Mouse (Mus musculus): ENCODE measurements around the gene Pkn1. TPM values are rescaled to one million over a fixed set of nuclear protein-coding genes. Genes with fewer than 3 reads are reported as not detected.

The Pkn1 gene
- polyA plus RNA-seq, 1 experiment from 2014 or later = 28.8 TPM

GRCm38 (mm10) chr8:83729009-83729807, 30.2 kb upstream of the Pkn1 start:
- ATAC-seq (ENCODE audit: insufficient number of reproducible peaks, low FRiP score, low TSS enrichment, low read depth) (peak; percentile 36; the same call in 1 of the 2 replicates), DNase-seq (ENCODE audit: low spot score) (peak; percentile 76)
- 0 out of 2 replicates have a peak overlapping the region, but pooled peaks have one; percentile 39 for H3K27ac ChIP-seq (replicated peaks; ENCODE audit: low read depth, low read length)

GRCm38 (mm10) chr8:83725521-83726102, 26.6 kb upstream of the Pkn1 start:
- no peaks in the 10 kb centered on the region for H3K9me3 ChIP-seq (ENCODE audit: control insufficient read depth, low read length)
- H3K4me2 ChIP-seq (ENCODE audit: low read depth, severe bottlenecking) = no peak overlapping the region
- no peak overlapping the region for H3K27ac ChIP-seq (replicated peaks; ENCODE audit: low read depth, low read length)
- H3K27me3 ChIP-seq (ENCODE audit: control insufficient read depth, insufficient read depth, low read length) = no peaks in the 10 kb centered on the region
- no peaks in the 10 kb centered on the region for H3K4me1 ChIP-seq (ENCODE audit: control insufficient read depth, insufficient read depth, low read length)
- H3K4me3 ChIP-seq (ENCODE audit: low read depth, low read length) = no peak overlapping the region
- H3K9ac ChIP-seq (ENCODE audit: low read length) = no peak overlapping the region
- H3K36me3 ChIP-seq (ENCODE audit: control insufficient read depth, insufficient read depth, low read length) = peaks cover 37% of the 10 kb centered on the region
- DNase-seq (ENCODE audit: low spot score) (no peak), ATAC-seq (ENCODE audit: insufficient number of reproducible peaks, low FRiP score, low TSS enrichment, low read depth) (no peak)
- WGBS = 93% methylated on average over 8 of the region's 8 CpGs

More at GRCm38 (mm10) chr8:83729009-83729807, 30.2 kb upstream of the Pkn1 start:
- Histone ChIP-seq H3K27me3 (ENCODE audit: control insufficient read depth, insufficient read depth, low read length) (no peaks in the 10 kb centered on the region), H3K9me3 (ENCODE audit: control insufficient read depth, low read length) (no peaks in the 10 kb centered on the region), H3K36me3 (ENCODE audit: control insufficient read depth, insufficient read depth, low read length) (peaks cover 10% of the 10 kb centered on the region), H3K4me2 (ENCODE audit: low read depth, severe bottlenecking) (no peak overlapping the region), H3K4me1 (ENCODE audit: control insufficient read depth, insufficient read depth, low read length) (no peaks in the 10 kb centered on the region), H3K4me3 (ENCODE audit: low read depth, low read length) (no peak overlapping the region), H3K9ac (ENCODE audit: low read length) (no peak overlapping the region)
- WGBS = 68% methylated on average over 11 of the region's 11 CpGs

DNA sequence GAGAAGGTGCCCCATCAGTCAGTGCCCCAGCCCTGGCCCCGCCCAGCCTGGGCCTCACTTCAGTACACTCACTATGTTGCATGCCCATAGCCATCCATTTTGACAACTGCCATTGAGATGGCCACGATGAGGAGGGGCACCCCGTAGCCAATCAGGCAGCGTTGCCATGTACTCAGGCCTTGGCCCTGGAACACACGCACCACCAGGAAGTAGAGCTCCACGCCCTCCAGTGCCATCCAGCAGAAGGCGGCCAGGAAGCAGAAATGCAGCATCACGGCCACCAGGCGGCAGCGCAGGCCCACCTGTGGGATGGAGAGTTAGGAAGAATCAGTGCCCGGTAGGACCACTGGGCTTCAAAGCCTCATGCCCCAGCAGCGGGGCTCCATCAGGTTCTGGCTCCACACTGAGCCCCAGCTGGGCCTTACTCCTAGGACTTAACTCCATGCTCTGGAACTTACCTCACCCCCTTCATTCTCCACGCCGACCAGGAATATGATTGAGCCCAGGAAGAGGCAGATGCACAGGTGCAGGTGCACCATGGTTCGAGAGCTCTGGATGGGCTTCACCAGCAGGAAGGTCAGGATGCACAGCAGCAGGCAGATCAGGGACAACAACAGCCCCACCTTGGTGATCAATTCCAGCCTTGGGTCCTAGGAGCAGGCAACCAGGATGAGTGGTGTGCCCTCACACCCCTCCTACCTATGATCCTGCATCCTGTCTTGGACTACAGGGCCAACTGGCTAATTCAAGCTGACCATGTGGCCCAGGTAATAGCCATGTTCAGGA, 25.9 kb upstream of the Pkn1 start:
- peaks cover 44% of the 10 kb centered on the region for H3K36me3 ChIP-seq (ENCODE audit: control insufficient read depth, insufficient read depth, low read length)
- ATAC-seq (ENCODE audit: insufficient number of reproducible peaks, low FRiP score, low TSS enrichment, low read depth) (0 out of 2 replicates have a peak, but pooled peaks have one; percentile 29), DNase-seq (ENCODE audit: low spot score) (peak; percentile 84)
- no peaks in the 10 kb centered on the region for H3K4me1 ChIP-seq (ENCODE audit: control insufficient read depth, insufficient read depth, low read length)
- H3K27ac ChIP-seq (replicated peaks; ENCODE audit: low read depth, low read length) = no peak overlapping the region
- H3K9ac ChIP-seq (ENCODE audit: low read length) = no peak overlapping the region
- no peaks in the 10 kb centered on the region for H3K27me3 ChIP-seq (ENCODE audit: control insufficient read depth, insufficient read depth, low read length)
- H3K4me3 ChIP-seq (ENCODE audit: low read depth, low read length) = no peak overlapping the region
- WGBS = 53% methylated on average over 15 of the region's 15 CpGs
- no peak overlapping the region for H3K4me2 ChIP-seq (ENCODE audit: low read depth, severe bottlenecking)
- no peaks in the 10 kb centered on the region for H3K9me3 ChIP-seq (ENCODE audit: control insufficient read depth, low read length)

GRCm38 (mm10) chr8:83723447-83724083, 24.6 kb upstream of the Pkn1 start:
- no peaks in the 10 kb centered on the region for H3K27me3 ChIP-seq (ENCODE audit: control insufficient read depth, insufficient read depth, low read length)
- no peak overlapping the region for H3K4me2 ChIP-seq (ENCODE audit: low read depth, severe bottlenecking)
- H3K27ac ChIP-seq (replicated peaks; ENCODE audit: low read depth, low read length) = no peak overlapping the region
- no peak overlapping the region for H3K4me3 ChIP-seq (ENCODE audit: low read depth, low read length)
- no peak overlapping the region for H3K9ac ChIP-seq (ENCODE audit: low read length)
- peaks cover 45% of the 10 kb centered on the region for H3K36me3 ChIP-seq (ENCODE audit: control insufficient read depth, insufficient read depth, low read length)
- no peaks in the 10 kb centered on the region for H3K4me1 ChIP-seq (ENCODE audit: control insufficient read depth, insufficient read depth, low read length)
- DNase-seq (ENCODE audit: low spot score) = no peak
- H3K9me3 ChIP-seq (ENCODE audit: control insufficient read depth, low read length) = no peaks in the 10 kb centered on the region
- 84% methylated on average over 11 of the region's 11 CpGs for WGBS
- ATAC-seq (ENCODE audit: insufficient number of reproducible peaks, low FRiP score, low TSS enrichment, low read depth) = no peak

DNA sequence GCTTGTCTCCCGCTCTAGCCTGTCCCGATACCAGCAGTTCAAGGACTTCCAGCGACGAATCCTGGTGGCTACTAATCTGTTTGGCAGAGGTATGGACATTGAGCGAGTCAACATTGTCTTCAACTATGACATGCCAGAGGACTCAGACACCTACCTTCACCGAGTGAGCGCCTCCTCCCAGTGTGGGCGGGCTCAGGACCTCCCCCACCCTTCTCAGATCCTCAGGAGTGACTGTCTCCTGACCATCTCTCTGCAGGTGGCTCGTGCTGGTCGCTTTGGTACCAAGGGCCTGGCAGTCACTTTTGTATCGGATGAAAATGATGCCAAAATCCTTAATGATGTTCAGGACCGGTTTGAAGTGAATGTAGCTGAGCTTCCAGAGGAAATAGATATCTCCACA, 23.7 kb upstream of the Pkn1 start:
- Histone ChIP-seq H3K4me2 (ENCODE audit: low read depth, severe bottlenecking) (no peak overlapping the region), H3K27ac (replicated peaks; ENCODE audit: low read depth, low read length) (no peak overlapping the region), H3K9me3 (ENCODE audit: control insufficient read depth, low read length) (no peaks in the 10 kb centered on the region), H3K9ac (ENCODE audit: low read length) (no peak overlapping the region), H3K4me3 (ENCODE audit: low read depth, low read length) (no peak overlapping the region), H3K36me3 (ENCODE audit: control insufficient read depth, insufficient read depth, low read length) (peaks cover 45% of the 10 kb centered on the region), H3K4me1 (ENCODE audit: control insufficient read depth, insufficient read depth, low read length) (no peaks in the 10 kb centered on the region), H3K27me3 (ENCODE audit: control insufficient read depth, insufficient read depth, low read length) (no peaks in the 10 kb centered on the region)
- ATAC-seq (ENCODE audit: insufficient number of reproducible peaks, low FRiP score, low TSS enrichment, low read depth) (no peak), DNase-seq (ENCODE audit: low spot score) (no peak)
- 91% methylated on average over 12 of the region's 12 CpGs for WGBS

GRCm38 (mm10) chr8:83721405-83722025, 22.5 kb upstream of the Pkn1 start:
- Histone ChIP-seq H3K9me3 (ENCODE audit: control insufficient read depth, low read length) (no peaks in the 10 kb centered on the region), H3K36me3 (ENCODE audit: control insufficient read depth, insufficient read depth, low read length) (peaks cover 45% of the 10 kb centered on the region), H3K9ac (ENCODE audit: low read length) (no peak overlapping the region), H3K4me2 (ENCODE audit: low read depth, severe bottlenecking) (no peak overlapping the region), H3K27me3 (ENCODE audit: control insufficient read depth, insufficient read depth, low read length) (no peaks in the 10 kb centered on the region), H3K4me3 (ENCODE audit: low read depth, low read length) (no peak overlapping the region), H3K4me1 (ENCODE audit: control insufficient read depth, insufficient read depth, low read length) (peaks cover 4% of the 10 kb centered on the region), H3K27ac (replicated peaks; ENCODE audit: low read depth, low read length) (no peak overlapping the region)
- WGBS = 93% methylated on average over 25 of the region's 25 CpGs
- ATAC-seq (ENCODE audit: insufficient number of reproducible peaks, low FRiP score, low TSS enrichment, low read depth) = no peak
- DNase-seq (ENCODE audit: low spot score) = no peak

- ATAC-seq (ENCODE audit: insufficient number of reproducible peaks, low FRiP score, low TSS enrichment, low read depth) = no peak
- Histone ChIP-seq H3K9ac (ENCODE audit: low read length) (no peak overlapping the region), H3K27ac (replicated peaks; ENCODE audit: low read depth, low read length) (no peak overlapping the region), H3K27me3 (ENCODE audit: control insufficient read depth, insufficient read depth, low read length) (no peaks in the 10 kb centered on the region), H3K4me2 (ENCODE audit: low read depth, severe bottlenecking) (no peak overlapping the region), H3K36me3 (ENCODE audit: control insufficient read depth, insufficient read depth, low read length) (peaks cover 39% of the 10 kb centered on the region), H3K4me1 (ENCODE audit: control insufficient read depth, insufficient read depth, low read length) (peaks cover 8% of the 10 kb centered on the region), H3K4me3 (ENCODE audit: low read depth, low read length) (no peak overlapping the region), H3K9me3 (ENCODE audit: control insufficient read depth, low read length) (no peaks in the 10 kb centered on the region)
- WGBS = 79% methylated on average over 2 of the region's 2 CpGs
- no peak for DNase-seq (ENCODE audit: low spot score)
Observed at GRCm38 (mm10) chr8:83719693-83720092, 20.7 kb upstream of the Pkn1 start.

GRCm38 (mm10) chr8:83719048-83719447, 20.1 kb upstream of the Pkn1 start:
- Histone ChIP-seq H3K27ac (replicated peaks; ENCODE audit: low read depth, low read length) (no peak overlapping the region), H3K36me3 (ENCODE audit: control insufficient read depth, insufficient read depth, low read length) (peaks cover 35% of the 10 kb centered on the region), H3K9ac (ENCODE audit: low read length) (no peak overlapping the region), H3K4me3 (ENCODE audit: low read depth, low read length) (no peak overlapping the region), H3K4me2 (ENCODE audit: low read depth, severe bottlenecking) (no peak overlapping the region), H3K27me3 (ENCODE audit: control insufficient read depth, insufficient read depth, low read length) (no peaks in the 10 kb centered on the region), H3K9me3 (ENCODE audit: control insufficient read depth, low read length) (no peaks in the 10 kb centered on the region), H3K4me1 (ENCODE audit: control insufficient read depth, insufficient read depth, low read length) (peaks cover 8% of the 10 kb centered on the region)
- DNase-seq (ENCODE audit: low spot score) (no peak), ATAC-seq (ENCODE audit: insufficient number of reproducible peaks, low FRiP score, low TSS enrichment, low read depth) (no peak)
- WGBS = 91% methylated on average over 2 of the region's 2 CpGs
